Mouse (Mus musculus) megakaryocyte, adult 5-6 weeks (primary cell): ENCODE results near the gene Tnrc18. TPM values are rescaled to one million over a fixed set of nuclear protein-coding genes. Genes with fewer than 3 reads are reported as not detected.

Source experiments
- ATAC-seq: 2 replicates; pipeline ENCODE4 v1.8.0; 2016; ENCODE audit warnings: mild to moderate bottlenecking, inconsistent platforms; ENCODE audit not compliant: poor library complexity, severe bottlenecking
- total RNA-seq, 2 experiments: library from RNA; stranded (forward) in 1 of 2; stranded (reverse) in 1 of 2; fragments of 153-499, 151-499 nt in 1 of 2; fragments of 221-1000, 200-1000 nt in 1 of 2; gene quantifications; 2 replicates each; pipeline versions ENCODE4 v1.2.3 to v1.2.4; 2015 to 2017

Gene Tnrc18
- total RNA-seq, 2 experiments from 2014 or later = 20.0 to 28.2 TPM

DNA sequence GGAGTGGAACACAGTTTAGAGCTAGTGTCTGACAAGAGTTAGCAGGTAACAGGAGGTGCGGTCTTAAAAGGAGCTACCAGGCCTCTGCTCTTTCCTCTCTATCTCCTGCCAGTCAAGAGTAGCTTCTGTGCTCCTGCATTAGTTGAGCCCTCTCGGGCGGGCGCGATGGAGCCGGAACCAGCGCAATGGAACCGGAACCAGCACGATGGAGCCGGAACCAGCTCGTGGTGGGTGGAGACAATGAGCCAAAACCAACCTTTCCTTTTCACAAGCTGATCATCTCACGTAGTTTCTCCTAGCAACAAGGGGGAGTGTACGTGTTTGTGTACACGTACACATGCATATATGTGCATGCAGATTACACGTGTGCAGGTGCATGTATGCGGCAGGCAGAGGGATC, 89.2 kb downstream of the Tnrc18 start:
- no peak for ATAC-seq

DNA sequence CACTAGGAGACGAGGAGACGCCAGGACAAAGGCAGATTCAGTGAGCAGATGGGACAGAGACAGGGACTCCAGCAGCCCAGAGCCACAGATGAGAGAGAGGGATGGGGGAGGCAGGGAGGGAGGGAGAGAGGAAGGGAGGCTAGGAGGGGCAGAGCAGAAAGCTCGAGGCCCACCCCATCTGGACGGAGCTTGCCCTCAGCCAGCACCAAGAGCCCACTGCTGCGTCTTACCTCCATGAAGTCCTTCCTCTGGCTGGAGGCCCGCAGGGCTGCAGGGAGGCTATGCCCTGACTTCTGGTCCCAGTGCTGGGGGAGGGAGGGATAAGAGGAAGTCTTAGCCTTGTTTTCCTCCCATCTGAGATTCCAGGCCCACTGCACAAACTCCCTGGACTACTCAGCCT, 90.7 kb downstream of the Tnrc18 start:
- no peak for ATAC-seq

DNA sequence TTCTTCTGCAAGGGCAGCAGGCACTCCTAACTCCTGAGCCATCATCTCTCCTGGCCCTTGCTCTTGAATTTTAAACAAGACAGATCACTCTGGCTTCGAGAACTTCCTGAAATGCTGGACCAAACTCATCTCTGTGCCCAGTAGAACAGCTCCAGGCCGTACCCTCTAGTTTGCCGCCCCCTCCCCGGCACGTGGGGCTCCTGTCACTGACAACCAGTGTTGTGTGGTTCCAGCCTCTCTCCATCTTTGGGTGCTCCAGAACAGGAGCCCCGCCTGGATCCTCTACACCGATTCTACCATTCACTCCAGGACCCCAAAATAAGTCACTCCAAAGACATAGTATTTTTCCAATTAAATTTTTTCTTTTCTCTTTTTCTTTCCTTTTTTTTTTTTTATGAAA, 93.2 kb downstream of the Tnrc18 start:
- no peak for ATAC-seq

DNA sequence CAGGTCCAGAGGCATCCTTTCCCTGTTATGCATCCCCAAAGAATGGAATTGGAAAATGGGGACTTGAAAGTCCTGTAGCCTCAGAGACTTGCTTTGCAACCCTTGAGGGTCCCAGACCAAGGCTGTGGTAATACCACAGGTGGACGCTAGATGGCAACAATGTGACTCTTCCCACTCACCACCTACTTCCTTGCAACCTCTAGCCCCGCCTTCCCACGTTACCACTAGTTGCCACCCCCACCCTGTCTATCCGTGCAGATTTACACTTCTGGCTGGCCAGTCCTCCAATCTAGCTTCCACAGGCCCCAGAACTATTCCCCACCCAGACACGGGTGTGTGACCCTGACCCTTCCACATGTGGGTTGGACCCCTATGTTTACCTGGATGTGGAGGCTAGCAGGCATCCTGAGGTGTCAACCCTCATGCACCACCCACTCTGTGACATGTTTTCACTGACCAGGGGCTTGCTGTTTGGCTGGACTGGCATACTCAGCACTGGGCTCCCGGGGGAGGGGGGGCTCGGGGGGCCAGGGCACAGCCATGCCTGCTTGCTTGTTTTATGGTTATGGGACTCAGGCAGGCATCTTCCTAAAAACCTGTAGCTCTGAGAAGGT, 93.8 kb downstream of the Tnrc18 start:
- ATAC-seq = peak; percentile 92

DNA sequence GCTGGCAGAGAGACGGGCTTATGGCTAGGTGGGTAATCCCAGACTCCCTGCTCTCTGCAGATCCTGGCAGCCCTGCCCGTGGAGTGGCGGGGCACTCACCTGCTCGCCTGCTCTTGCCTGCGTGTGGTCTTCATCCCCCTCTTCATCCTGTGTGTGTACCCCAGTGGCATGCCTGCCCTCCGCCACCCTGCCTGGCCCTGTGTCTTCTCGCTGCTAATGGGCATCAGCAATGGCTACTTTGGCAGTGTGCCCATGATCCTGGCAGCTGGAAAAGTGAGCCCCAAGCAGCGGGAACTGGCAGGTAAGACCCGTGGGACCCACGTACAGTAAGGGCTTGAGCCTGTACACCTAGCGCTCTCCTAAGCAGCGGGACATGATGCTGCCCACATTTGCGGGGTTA, 97.6 kb downstream of the Tnrc18 start:
- ATAC-seq = no peak

DNA sequence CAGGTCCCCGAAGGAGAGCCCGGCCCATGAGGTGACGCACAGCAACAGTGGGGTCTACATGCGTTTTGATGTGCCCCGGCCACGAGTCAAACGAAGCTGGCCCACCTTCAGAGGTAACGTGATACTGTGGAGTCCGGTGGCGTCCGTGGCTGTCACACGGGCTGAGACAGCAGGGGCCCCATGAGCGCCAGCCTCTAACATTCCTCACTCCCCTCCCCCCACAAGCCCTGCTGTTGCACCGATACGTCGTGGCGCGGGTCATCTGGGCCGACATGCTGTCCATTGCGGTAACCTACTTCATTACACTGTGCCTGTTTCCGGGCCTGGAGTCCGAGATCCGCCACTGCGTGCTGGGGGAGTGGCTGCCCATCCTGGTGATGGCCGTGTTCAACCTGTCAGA, 99.0 kb downstream of the Tnrc18 start:
- no peak for ATAC-seq

DNA sequence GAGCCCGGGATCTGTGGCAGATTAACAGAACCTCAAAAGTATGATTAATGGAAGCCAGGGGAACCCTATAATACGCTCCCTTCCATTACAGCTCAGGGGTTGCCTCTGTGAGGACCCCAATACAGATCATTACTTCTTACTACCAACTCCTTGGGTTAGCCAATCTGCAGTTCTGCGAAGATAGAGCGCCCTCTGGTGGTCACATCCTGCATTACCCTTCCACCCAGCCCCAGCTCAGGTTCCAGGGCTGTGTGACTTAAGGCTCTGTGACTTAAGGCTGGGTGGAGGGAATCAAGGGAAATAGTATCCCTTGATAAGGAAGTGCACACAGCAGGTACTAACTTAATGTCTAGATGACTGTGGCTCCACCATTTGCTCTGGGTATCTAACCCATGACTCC, 99.4 kb downstream of the Tnrc18 start:
- ATAC-seq = peak; percentile 81

DNA sequence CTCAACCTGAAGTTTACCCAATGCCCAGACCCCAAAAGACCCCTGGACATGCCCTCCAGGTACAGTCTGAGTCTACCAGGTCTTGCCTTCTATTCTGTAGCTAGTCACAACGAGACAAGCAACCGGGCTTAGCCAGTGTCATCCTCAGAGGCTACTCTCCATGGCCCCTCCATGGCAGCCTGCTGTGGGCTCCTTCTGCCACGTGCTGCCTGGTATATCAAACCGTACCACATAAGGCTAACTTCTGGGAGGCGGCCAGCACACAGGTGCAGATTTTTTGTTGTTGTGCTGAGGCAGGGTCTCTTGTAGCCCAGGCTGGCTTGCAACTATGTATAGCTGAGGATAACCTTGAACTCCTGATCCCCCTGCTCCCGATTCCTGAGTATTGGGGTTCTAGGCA, 101.4 kb downstream of the Tnrc18 start:
- no peak for ATAC-seq

DNA sequence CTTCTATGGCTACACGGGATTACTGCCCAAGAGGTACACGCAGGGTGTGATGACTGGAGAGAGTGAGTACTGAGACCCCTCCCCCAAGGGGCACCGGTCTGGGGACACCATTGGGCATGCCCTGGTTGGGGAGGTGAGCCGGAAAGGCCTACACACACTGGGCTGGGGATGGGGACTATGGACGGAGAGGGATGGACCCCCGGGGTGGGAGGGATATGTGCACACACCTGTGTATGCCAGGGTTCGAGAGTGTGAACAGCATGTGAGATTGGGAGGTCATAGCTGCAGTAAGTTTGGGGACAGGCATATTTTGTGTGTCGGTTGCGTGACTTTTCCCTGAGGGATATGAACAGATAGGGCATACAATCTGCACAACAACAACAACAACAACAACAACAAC, 102.4 kb downstream of the Tnrc18 start:
- ATAC-seq = no peak

DNA sequence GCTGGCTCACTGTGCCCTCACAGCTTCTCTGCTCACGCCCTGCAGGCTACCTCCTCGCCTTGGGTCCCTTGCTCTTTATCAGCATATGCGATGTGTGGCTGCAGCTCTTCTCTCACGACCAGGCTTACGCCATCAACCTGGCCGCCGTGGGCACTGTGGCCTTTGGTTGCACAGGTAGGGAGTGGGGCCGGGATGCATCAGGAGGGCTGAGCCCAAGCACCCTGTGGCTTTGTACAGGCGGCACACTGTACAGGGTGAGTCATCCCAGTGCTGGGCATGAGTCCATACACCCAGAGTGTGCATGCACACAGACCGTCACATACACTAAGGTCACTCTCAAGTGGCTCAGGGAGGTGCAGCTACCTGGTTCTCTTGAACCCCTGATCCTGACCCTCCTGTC, 103.5 kb downstream of the Tnrc18 start:
- ATAC-seq = no peak

DNA sequence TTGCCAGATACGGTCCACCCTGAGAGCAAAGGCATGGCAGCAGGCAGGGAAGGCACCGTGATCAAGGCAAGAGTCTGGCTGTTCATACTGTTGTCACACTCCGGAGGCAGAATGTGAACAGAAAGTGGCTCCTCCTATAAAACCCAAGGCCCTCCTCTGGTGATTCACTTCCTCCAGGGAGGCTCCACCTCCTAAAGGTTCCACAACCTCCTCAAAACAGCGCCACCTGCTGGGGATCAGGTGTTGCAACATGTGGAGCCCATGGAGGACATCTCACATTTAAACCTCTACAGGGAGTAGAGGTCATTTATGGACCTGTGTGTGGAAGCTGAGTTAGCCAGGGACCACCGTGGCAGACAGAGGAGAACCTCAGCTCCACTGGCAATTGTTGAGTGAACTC, 105.1 kb downstream of the Tnrc18 start:
- no peak for ATAC-seq

DNA sequence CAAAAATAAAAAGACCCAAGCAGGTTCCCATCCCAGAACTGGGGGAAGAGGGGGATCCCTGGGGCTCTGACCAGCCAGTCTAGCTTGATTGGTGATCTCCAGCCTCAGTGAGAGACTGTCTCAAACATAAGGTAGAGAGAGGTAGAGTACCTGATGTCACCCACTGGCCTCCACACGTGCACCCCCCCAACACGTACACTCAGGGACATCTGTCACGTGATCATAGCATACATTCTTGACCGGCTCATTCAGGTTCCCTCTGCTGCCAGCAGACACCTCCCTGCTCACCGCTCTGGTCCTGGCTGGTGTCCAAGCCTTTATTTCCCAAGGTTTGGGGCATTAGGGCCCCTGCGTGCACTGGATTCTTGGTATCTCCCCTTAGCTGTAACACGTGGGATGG, 108.0 kb downstream of the Tnrc18 start:
- no peak for ATAC-seq

DNA sequence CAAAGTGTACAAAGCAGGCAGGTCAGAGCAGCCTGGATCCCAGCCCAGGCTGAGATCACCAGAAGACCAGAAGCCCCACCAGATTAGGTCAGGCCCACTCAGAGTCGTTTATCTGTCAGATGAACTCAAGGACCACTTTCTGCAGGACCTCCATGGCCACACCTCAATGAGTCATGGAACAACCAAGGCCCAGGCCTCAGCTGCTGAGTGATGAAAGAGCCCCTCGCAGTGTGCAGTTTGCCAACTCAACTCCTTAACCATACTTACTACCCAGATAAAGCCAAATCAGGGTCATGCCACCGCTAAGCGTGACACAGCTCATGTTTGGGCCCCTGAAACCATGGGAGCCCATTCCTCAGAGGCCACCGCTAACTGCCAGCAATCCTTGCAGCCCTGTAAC, 109.8 kb downstream of the Tnrc18 start:
- ATAC-seq = no peak

DNA sequence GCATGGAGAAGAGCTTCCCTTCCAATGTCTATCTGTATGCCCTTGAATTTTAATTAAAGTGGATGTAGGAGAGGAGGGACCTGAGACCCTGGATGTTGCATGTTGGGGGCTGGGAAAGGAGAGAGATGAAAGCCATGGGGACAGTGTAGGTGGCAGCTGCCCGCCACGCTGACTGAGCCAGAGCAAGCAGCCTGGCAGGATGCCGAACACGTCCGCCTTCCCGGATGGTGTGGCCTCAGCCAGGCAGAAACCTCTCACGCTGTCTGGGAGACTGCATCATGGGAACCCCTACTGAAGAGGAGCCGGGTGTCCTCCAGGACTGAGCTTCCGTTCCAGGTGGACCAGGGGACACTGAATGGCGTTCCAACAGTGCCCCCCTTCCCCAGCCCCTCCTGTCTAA, 113.9 kb downstream of the Tnrc18 start:
- no peak for ATAC-seq

DNA sequence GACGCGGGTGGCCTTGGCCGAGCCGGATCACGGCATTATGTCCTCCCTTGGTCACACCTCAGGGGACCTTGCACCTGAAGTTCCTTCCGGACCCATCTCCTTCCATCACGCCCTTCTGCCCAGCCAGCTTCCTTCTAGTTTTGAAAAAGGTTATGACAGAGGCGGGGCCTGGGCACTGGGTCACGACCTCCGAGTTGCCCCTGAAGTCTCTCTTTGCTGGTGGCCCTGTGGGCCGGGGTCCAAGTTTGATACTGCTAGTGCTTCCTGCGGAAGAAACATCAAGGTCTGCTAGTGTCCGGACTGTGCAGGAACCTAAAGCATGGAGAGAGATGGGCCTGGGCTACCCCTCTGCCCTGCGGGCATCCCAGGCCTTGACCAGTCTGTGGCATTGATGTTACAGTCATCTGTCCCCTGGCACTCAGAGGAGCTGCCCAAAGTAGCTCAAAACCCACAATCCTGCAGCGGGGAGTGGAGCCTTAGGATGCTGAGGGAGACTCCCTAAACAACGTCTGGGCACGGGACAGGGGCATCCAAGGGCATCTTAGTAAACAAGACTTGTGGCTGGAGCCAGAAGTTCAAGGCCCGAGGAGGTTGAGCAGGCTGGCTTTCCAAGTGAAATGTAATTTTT, 114.8 kb downstream of the Tnrc18 start:
- 0 out of 2 replicates have a peak, but pooled peaks have one; percentile 15 for ATAC-seq

DNA sequence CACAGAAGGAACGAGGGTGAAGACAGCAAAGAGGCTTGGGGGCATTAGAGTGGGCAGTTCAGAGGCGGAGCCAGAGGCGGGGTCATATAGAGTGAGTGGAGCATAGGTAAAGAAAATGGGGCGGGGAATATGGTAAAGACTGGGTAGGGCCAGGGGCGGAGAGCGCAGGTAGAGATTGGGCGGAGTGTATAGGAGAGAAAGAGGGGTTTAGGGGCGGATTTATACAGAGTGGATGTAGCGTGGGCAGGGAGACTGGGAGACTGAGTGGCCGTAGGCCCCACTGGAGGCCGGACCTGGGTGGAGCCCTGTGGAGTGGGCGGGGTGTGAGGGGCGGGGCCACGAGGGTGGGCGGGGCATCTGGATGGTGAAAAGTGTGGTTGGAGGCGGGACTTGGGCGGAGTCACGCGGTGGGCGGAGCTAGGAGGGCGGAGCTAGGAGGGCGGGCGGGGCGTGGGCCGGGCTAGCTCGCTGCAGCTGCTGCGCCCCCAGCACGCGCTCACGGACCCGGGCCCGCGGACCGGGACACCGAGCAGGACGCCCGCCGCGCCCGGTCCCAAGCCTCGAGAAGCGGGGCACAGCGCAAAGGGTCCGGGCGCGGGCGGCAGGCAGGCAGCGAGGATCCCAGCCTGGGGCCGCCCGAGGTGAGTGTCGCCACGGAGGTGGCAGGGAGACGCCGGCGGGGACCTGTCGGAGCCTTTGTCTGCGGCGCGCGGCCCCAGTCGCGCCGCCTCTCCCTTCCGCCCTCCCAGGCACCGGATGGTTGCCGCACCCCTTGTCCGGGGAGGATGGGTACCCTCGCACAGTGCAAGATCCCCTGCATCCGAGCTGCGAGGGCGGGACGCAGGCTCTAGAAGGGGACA, 115.6 kb downstream of the Tnrc18 start:
- ATAC-seq = peak; percentile 24

DNA sequence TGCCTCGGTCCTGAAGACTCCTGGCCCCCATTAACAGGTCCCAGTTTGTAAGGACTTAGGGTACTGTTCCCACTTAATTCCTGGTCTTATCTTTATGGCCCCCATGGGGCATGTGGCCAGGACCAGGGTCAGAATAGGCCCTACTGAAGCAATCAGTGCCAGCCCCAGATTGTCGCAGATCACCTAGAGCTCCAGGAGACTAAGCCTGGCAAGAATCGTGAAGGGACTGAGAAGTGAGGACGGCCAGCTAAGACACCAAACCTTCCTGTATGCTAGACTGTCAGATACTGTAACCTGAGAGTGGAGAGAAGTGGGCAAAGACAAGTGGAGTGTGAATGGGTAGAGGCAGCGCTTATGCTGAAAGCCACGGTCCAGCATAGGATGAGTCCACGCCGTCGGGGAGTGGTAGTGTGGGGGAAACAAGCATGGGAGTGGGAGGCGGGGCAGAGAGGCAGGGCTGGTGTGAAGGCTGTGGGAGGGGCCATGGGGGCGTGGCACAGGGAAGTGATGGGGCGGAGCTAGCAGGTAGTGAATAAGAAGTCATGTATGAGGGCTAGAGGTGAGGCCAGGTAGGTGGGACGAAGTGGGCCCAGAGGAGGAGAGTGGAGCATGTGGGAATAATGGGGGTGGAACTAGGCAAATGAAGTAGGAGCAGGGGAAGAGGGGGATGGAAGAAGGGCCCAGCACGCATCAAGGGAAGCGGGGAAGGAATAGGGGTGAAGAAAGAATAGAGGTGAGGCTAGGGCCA, 116.4 kb downstream of the Tnrc18 start:
- ATAC-seq = no peak

DNA sequence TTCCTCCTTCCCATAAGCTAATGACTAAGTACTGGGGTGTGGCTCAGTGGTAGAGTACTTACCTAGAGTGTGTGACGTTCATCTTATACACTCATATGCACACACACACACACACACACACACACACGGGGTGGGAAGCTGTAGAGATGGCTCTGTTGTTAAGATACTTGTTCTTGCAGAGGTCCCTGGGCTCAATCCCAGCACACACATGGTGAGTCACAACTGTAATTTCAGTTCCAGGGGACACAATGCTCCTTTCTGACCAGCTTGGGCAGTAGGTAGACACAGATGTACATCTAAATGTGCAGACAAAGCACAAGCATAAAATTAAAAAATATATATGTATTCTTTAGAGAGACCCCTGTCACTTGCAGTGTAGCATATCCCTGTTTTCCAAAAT, 119.7 kb downstream of the Tnrc18 start:
- ATAC-seq = no peak

DNA sequence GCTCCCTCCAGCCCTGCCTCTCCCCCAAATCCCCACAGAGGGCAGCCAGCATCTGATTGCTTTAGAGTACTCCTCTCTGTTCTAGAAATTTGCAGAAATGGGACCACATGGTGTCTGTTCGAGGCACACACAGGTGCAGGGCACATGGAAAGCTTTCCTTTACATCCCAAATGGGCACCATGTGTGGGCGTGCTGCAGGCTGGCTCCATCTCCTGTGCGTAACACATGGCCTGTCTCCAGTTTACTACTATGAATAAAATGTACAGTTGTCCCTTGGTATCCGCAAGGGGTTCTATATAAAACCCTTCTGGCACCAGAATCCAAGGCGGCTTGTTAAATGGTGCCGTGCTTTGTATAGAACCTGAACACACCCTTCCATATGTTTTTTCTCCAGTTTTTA, 120.6 kb downstream of the Tnrc18 start:
- no peak for ATAC-seq

DNA sequence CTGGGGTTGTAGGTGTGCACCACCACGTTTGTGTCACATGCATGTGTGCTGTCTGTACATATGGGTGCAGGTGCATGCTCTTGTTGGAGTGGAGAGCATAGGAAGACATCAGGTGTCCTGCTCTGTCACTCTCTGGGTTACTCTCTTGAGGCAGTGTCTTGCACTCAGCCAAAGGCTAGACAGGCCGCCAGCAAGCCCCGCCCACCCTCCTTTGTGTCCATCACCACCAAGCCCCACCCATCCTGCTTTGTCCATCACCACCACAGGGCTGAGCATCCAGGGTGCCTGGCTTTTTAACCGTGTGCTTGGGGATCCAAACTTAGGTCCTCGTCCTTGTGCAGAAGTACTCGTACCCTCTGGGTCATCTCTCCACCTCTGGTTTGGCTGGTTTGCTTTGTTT, 121.2 kb downstream of the Tnrc18 start:
- no peak for ATAC-seq

DNA sequence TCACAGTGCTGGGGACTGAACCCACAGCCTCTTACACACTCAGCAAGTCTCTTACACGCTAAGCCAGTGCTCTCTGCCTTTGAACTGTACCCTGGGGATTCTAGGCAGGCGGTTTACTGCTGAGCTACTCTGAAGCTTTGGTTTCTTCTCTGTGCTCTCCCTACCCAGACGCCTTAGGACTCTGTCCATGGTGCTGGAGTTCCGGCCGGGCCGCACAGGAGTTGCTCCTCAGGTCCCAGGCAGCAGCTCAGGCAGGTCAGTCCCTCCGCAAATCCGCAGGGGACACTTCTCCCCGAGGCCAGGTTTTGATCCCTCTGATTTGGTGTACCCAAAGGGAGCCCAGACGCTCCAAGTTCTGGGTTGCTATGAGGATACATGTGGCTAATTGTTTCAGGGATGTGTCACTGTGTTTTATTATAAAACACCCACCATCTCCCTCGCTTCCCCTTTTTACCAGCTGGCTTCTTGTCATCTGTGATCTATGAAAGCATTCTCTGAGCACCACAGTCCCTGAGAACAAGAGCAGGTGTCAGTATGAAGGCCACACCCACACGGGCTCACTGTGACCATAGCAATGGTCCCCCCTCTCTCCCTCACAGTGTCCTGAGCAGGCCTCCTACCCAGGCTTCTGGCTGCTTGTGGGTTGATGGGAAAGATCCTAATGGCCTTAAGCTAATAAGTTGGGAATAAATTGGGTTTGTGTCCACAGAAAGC, 122.7 kb downstream of the Tnrc18 start:
- ATAC-seq = no peak
